Mouse (Mus musculus): ENCODE results near the gene Slc7a1. TPM values are rescaled to one million over a fixed set of nuclear protein-coding genes. Genes with fewer than 3 reads are reported as not detected.
A peak's percentile ranks its signal among the peaks of the same experiment; 100 is the strongest.

The Slc7a1 gene
- polyA plus RNA-seq (2016; fragmentation: Nextera tagmentation; extraction: Ambion mirVana), result 23.3 and 24.9 TPM in 2 replicates

DNA sequence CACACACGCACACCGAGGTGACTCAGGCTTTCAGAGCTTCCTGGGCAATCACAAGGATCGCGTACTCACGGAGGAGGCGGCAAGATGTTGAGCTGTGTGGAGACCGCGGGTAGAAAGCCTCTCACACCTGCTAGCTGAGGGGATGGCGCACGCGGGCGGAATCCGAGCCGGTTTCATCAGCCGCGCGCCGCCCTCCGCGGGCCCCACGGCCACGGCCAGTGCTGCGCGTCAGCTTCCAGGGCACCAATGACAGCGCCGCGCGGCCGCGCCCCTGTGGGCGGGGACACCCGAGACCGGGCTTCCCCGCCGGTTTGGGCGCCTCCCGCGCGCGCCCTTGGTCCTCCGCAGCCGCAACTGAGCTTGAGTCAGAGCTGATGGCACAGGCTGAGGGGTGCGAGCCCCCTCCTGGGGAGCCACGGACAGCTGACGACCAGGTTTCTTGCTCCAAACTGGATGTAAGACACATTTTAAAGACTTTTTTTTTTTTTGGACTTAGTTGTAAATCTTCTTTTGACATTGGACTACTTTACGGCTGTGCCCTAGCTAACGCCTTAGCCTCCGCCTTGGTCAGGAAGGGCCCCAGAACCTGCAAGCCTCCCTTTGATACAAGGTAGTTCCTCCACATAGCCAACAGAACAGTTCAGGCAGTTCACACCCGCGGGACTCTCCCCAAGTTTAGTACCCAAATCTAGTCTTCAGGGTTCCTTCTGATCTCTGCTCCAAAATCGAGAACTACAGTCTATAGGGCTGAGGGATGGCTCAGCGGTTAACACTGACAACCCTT lies at the start of gene Slc7a1:
Gene Slc7a1 (minus strand): TSS at position 245 of the 784 bp plus-strand sequence.
- peak within 1 kb of the TSS; percentile 90 for H3K27ac ChIP-seq
- H3K36me3 ChIP-seq, result peaks cover 7% of the 10 kb centered on the region; the same call in 1 of the 2 replicates
- H3K9me3 ChIP-seq, result no peaks in the 10 kb centered on the region
- DNase-seq (ENCODE audit: low spot score), result peak; percentile 93
- H3K27me3 ChIP-seq (ENCODE audit: insufficient read depth, poor library complexity, severe bottlenecking), result peaks cover 10% of the 10 kb centered on the region; the same call in 1 of the 2 replicates
- peak within 1 kb of the TSS; percentile 77 for H3K4me3 ChIP-seq
- WGBS, result 2% methylated on average over 52 of the region's 52 CpGs
- H3K4me1 ChIP-seq, result peaks cover 12% of the 10 kb centered on the region

DNA sequence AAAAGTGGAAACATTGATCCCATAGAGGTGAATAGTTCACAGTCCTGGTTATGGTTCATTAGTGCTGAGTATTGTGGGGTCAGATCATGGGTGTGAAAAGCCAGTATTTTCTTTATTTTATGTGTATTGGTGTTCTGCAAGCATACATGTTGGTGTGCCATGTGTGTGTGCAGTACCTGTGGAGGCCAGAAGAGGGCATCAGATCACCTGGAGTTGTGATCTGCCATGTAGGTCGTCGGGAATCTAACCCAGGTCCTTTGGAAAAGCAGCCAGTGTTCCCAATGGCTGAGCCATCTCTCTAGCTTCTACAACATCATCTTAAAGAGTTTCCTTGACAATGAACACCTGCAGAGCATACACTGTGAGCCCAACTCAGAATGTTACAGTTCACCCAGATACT lies 45.3 kb upstream of the Slc7a1 start:
- WGBS, result 90% methylated on average over 2 of the region's 2 CpGs
- 0 out of 2 replicates have a peak, but pooled peaks cover 4% of the 10 kb centered on the region for H3K36me3 ChIP-seq

GRCm38 (mm10) chr5:148443734-148444133 lies 44.0 kb upstream of the Slc7a1 start:
- Histone ChIP-seq H3K36me3 (0 out of 2 replicates have a peak, but pooled peaks cover 4% of the 10 kb centered on the region), H3K4me3 (no peak overlapping the region), H3K9me3 (0 out of 2 replicates have a peak, but pooled peaks cover 4% of the 10 kb centered on the region), H3K27me3 (ENCODE audit: insufficient read depth, poor library complexity, severe bottlenecking) (no peaks in the 10 kb centered on the region), H3K27ac (0 out of 2 replicates have a peak overlapping the region, but pooled peaks have one; percentile 0), H3K4me1 (peaks cover 8% of the 10 kb centered on the region)
- no peak for DNase-seq (ENCODE audit: low spot score)
- WGBS, result 57% methylated on average over 5 of the region's 5 CpGs

More for the DNA sequence above, 45.3 kb upstream of the Slc7a1 start:
- no peak for DNase-seq (ENCODE audit: low spot score)
- H3K27me3 ChIP-seq (ENCODE audit: insufficient read depth, poor library complexity, severe bottlenecking), result no peaks in the 10 kb centered on the region
- no peak overlapping the region for H3K27ac ChIP-seq
- H3K9me3 ChIP-seq, result 0 out of 2 replicates have a peak, but pooled peaks cover 4% of the 10 kb centered on the region
- no peak overlapping the region for H3K4me3 ChIP-seq
- H3K4me1 ChIP-seq, result peaks cover 8% of the 10 kb centered on the region

DNA sequence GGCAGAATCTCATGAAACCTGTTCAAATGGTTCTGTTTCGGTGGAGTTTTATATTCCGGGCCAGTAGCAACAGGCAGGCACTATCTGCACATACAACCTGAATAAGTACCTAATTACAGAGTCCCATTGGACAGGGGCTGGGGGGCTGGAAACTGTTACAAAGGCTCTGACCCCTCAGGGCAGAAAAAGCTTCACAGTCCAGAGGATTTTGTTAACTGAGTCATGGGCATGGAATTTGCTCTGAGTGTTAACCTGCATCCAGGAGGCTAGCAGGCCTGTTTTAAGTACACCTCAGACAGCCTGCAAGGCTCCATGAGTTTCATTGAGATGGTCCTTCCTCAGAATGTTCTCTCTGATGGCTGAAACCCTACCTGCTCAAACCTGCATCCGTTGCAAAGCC lies 36.0 kb upstream of the Slc7a1 start:
- no peaks in the 10 kb centered on the region for H3K27me3 ChIP-seq (ENCODE audit: insufficient read depth, poor library complexity, severe bottlenecking)
- WGBS, result 78% methylated on average over 3 of the region's 3 CpGs
- no peaks in the 10 kb centered on the region for H3K36me3 ChIP-seq
- H3K27ac ChIP-seq, result no peak overlapping the region
- H3K9me3 ChIP-seq, result no peaks in the 10 kb centered on the region
- no peak for DNase-seq (ENCODE audit: low spot score)
- H3K4me3 ChIP-seq, result no peak overlapping the region
- H3K4me1 ChIP-seq, result no peaks in the 10 kb centered on the region

GRCm38 (mm10) chr5:148432121-148432520 lies 32.4 kb upstream of the Slc7a1 start:
- Histone ChIP-seq H3K4me3 (no peak overlapping the region), H3K9me3 (no peaks in the 10 kb centered on the region), H3K27ac (no peak overlapping the region), H3K4me1 (no peaks in the 10 kb centered on the region), H3K27me3 (ENCODE audit: insufficient read depth, poor library complexity, severe bottlenecking) (no peaks in the 10 kb centered on the region), H3K36me3 (no peaks in the 10 kb centered on the region)
- 69% methylated on average over 5 of the region's 5 CpGs for WGBS
- DNase-seq (ENCODE audit: low spot score), result no peak

DNA sequence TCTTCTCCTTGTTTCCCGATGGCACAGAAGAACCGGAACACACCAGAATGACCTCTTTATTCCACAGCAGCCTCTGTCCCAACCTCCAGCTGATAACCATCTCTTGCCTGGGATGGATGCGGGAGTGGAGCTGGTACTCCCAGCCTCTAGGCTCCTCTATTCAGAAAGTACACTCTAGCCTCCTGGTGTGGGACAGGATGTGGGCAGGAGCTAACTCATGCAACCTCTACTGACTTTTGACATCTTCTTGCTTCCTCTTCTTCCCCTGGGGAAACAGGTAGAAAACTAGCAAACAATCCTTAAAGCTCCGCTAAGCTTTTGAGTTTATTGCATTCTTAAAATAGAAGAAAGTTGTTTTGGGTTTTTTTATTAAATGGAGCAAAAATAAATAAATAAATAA lies 29.1 kb upstream of the Slc7a1 start:
- 0 out of 2 replicates have a peak, but pooled peaks cover 3% of the 10 kb centered on the region for H3K27me3 ChIP-seq (ENCODE audit: insufficient read depth, poor library complexity, severe bottlenecking)
- no peak for DNase-seq (ENCODE audit: low spot score)
- no peak overlapping the region for H3K4me3 ChIP-seq
- H3K4me1 ChIP-seq, result no peaks in the 10 kb centered on the region
- WGBS, result 77% methylated on average over 4 of the region's 4 CpGs
- H3K36me3 ChIP-seq, result no peaks in the 10 kb centered on the region
- no peaks in the 10 kb centered on the region for H3K9me3 ChIP-seq
- no peak overlapping the region for H3K27ac ChIP-seq

- H3K27me3 ChIP-seq (ENCODE audit: insufficient read depth, poor library complexity, severe bottlenecking), result 0 out of 2 replicates have a peak, but pooled peaks cover 3% of the 10 kb centered on the region
- no peak overlapping the region for H3K27ac ChIP-seq
- no peaks in the 10 kb centered on the region for H3K36me3 ChIP-seq
- no peaks in the 10 kb centered on the region for H3K4me1 ChIP-seq
- 86% methylated on average over 6 of the region's 6 CpGs for WGBS
- DNase-seq (ENCODE audit: low spot score), result no peak
- H3K9me3 ChIP-seq, result no peaks in the 10 kb centered on the region
- no peak overlapping the region for H3K4me3 ChIP-seq
Observed at GRCm38 (mm10) chr5:148425136-148425535, 25.4 kb upstream of the Slc7a1 start.

DNA sequence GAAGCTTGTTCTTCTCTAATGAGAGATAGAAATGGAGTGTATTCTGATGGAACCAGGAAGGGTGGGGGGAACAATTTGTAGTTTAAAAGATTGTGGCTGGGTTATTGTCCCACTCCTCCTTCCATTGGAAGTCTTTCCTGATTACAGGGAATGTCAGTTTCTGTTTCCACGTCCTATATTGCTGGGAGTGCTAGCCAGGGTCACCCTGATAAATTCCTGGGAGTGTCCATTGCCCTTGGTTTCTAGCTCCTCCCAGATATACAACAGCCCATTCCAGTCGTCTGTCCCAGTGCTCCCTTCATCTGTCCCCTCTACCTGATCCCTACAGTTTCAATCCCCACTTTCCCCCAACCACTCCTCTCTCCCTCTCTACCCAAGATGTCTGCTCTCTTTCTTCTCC lies 21.6 kb upstream of the Slc7a1 start:
- Histone ChIP-seq H3K4me1 (0 out of 2 replicates have a peak, but pooled peaks cover 3% of the 10 kb centered on the region), H3K27ac (no peak overlapping the region), H3K9me3 (no peaks in the 10 kb centered on the region), H3K4me3 (no peak overlapping the region), H3K27me3 (ENCODE audit: insufficient read depth, poor library complexity, severe bottlenecking) (0 out of 2 replicates have a peak, but pooled peaks cover 3% of the 10 kb centered on the region), H3K36me3 (no peaks in the 10 kb centered on the region)
- no peak for DNase-seq (ENCODE audit: low spot score)
- 43% methylated on average over 2 of the region's 2 CpGs for WGBS

DNA sequence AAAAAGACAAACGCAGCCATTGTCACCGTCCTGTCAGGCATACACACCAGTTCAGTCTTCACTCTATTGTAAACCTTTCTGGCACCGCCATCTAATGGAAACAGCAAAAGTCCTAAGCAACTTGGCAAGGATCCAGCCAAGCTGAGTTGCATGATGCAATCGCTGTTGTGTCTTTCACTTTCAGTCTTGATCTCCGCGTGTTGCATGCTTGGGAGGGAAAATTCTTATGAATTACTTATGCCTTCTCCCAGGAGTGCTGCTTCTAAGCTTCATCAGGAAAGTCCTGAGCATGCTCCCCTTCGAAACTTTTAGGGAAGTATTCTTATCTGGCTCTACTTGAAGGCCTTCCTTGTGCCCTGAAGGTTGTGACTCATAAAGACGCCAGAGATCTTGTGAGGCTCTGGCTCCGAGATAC lies 19.4 kb upstream of the Slc7a1 start:
- 0 out of 2 replicates have a peak, but pooled peaks cover 1% of the 10 kb centered on the region for H3K27me3 ChIP-seq (ENCODE audit: insufficient read depth, poor library complexity, severe bottlenecking)

GRCm38 (mm10) chr5:148418436-148418835 lies 18.7 kb upstream of the Slc7a1 start:
- H3K27me3 ChIP-seq (ENCODE audit: insufficient read depth, poor library complexity, severe bottlenecking), result no peaks in the 10 kb centered on the region
- no peak overlapping the region for H3K4me3 ChIP-seq
- no peaks in the 10 kb centered on the region for H3K36me3 ChIP-seq
- no peaks in the 10 kb centered on the region for H3K9me3 ChIP-seq
- no peak overlapping the region for H3K27ac ChIP-seq
- 93% methylated on average over 9 of the region's 9 CpGs for WGBS
- H3K4me1 ChIP-seq, result peaks cover 16% of the 10 kb centered on the region; the same call in 1 of the 2 replicates
- DNase-seq (ENCODE audit: low spot score), result no peak

More for the DNA sequence above, 19.4 kb upstream of the Slc7a1 start:
- no peak for DNase-seq (ENCODE audit: low spot score)
- H3K9me3 ChIP-seq, result no peaks in the 10 kb centered on the region
- WGBS, result 77% methylated on average over 9 of the region's 9 CpGs
- H3K4me3 ChIP-seq, result no peak overlapping the region
- no peak overlapping the region for H3K27ac ChIP-seq
- H3K36me3 ChIP-seq, result no peaks in the 10 kb centered on the region
- peaks cover 16% of the 10 kb centered on the region; the same call in 1 of the 2 replicates for H3K4me1 ChIP-seq

DNA sequence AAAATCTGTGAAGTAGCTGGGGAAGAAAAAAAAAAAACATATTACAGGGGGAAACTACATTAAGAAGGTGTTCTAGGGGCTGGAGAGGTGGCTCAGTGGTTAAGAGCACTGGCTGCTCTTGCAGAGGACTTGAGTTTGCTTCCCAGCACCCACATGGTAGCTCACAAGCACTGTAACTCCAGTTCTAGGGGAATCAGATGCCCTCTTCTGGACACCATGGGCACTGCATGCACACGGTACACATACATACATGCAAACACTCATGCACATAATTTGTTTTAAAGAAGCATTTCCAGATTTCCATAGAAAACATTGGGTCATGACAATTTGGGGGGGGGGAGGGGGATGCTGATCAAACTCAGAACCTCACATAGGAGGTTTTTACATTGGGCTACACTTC lies 18.1 kb upstream of the Slc7a1 start:
- no peak overlapping the region for H3K27ac ChIP-seq
- no peaks in the 10 kb centered on the region for H3K36me3 ChIP-seq
- H3K4me1 ChIP-seq, result peaks cover 16% of the 10 kb centered on the region; the same call in 1 of the 2 replicates
- WGBS, result 86% methylated on average over 1 of the region's 1 CpGs
- H3K4me3 ChIP-seq, result no peak overlapping the region
- no peaks in the 10 kb centered on the region for H3K9me3 ChIP-seq
- DNase-seq (ENCODE audit: low spot score), result no peak
- no peaks in the 10 kb centered on the region for H3K27me3 ChIP-seq (ENCODE audit: insufficient read depth, poor library complexity, severe bottlenecking)

DNA sequence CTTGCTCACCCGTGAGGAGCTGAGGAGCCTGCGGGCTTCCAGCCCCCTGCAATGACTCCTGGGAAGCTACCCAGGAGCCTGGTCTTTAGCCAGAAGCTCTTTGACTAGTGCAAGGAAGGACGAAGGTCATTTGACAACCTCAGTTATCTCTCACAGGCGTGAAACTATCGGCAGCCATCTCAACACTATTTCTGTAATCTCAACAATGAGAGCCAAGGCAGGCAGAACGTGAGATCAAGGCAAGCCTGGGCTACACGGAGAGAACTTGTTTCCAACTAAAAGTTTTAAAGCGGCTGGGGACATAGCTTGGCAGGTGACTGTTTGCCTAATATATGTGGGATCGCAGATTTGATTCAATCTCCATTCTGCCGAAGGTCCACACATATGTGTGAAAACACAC lies 16.8 kb upstream of the Slc7a1 start:
- no peak for DNase-seq (ENCODE audit: low spot score)
- WGBS, result 34% methylated on average over 10 of the region's 10 CpGs
- H3K36me3 ChIP-seq, result no peaks in the 10 kb centered on the region
- H3K27ac ChIP-seq, result no peak overlapping the region
- H3K27me3 ChIP-seq (ENCODE audit: insufficient read depth, poor library complexity, severe bottlenecking), result no peaks in the 10 kb centered on the region
- no peaks in the 10 kb centered on the region for H3K9me3 ChIP-seq
- H3K4me1 ChIP-seq, result peaks cover 16% of the 10 kb centered on the region; the same call in 1 of the 2 replicates
- H3K4me3 ChIP-seq, result no peak overlapping the region

- no peaks in the 10 kb centered on the region for H3K27me3 ChIP-seq (ENCODE audit: insufficient read depth, poor library complexity, severe bottlenecking)
- H3K4me3 ChIP-seq, result no peak overlapping the region
- no peak overlapping the region for H3K27ac ChIP-seq
- peaks cover 19% of the 10 kb centered on the region for H3K4me1 ChIP-seq
- H3K36me3 ChIP-seq, result no peaks in the 10 kb centered on the region
- no peak for DNase-seq (ENCODE audit: low spot score)
- H3K9me3 ChIP-seq, result no peaks in the 10 kb centered on the region
- WGBS, result 29% methylated on average over 7 of the region's 7 CpGs
Observed at GRCm38 (mm10) chr5:148414233-148414632, 14.5 kb upstream of the Slc7a1 start.

All from heart, embryonic 10.5 days (tissue).